Mouse (Mus musculus) left cerebral cortex, postnatal 25 days (tissue): ENCODE data around the gene Olfr596. TPM values are rescaled to one million over a fixed set of nuclear protein-coding genes. Genes with fewer than 3 reads are reported as not detected.
"Not testable (repeated sequence)": the region's sequence is repeated elsewhere in the genome, so short reads cannot be mapped to it uniquely, and the experiment has no call there.

Experiments used
- DNase-seq, 2 experiments: peaks; one replicate each; pipeline ENCODE4 v3.0.0; 2022; ENCODE audit warnings: low spot score in 2 of 2, mixed read lengths in 1 of 2
- intact Hi-C: fragments of 180-260 bp; cut with DNase I; formaldehyde crosslinking; loops from one replicate; pipeline ENCODE4 v1.15.1; 2025
- microRNA-seq, 2 experiments: library from miRNA; unstranded; fragments of <30 nt; microRNA quantifications; one replicate each; pipeline ENCODE4 v1.2.0; 2022
- total RNA-seq, 2 experiments: library from RNA; stranded (reverse); gene quantifications; 2 replicates each; pipeline ENCODE4 v1.2.3; 2021

The Olfr596 gene
- not detected for total RNA-seq

GRCm38 (mm10) chr7:103305348-103305747 is at the start of gene Olfr596:
Olfr596 (plus strand) TSS chr7:103305648.
- DNase-seq, intact Hi-C loops: not testable (repeated sequence)

- intact Hi-C loops, DNase-seq: not testable (repeated sequence)
Measured at GRCm38 (mm10) chr7:103316015-103316414, 10.6 kb downstream of the Olfr596 start, which contains the start of gene Olfr597. Olfr597 (plus strand) TSS chr7:103316315.

- DNase-seq = no peak
Measured at GRCm38 (mm10) chr7:103323268-103323667, 17.8 kb downstream of the Olfr596 start, which contains the start of gene Olfr598. Olfr598 (plus strand) TSS chr7:103323568.

GRCm38 (mm10) chr7:103335617-103336016 is 30.2 kb downstream of the Olfr596 start, which contains the start of gene Olfr599:
Olfr599 (plus strand) TSS chr7:103335917.
- intact Hi-C loops = no loop called here
- no peak for DNase-seq

More at GRCm38 (mm10) chr7:103323268-103323667, 17.8 kb downstream of the Olfr596 start, which contains the start of gene Olfr598:
- intact Hi-C loops = no loop called here

- intact Hi-C loops = no loop called here
- no peak for DNase-seq
Measured at GRCm38 (mm10) chr7:103349569-103349968, 44.1 kb downstream of the Olfr596 start, which contains the start of gene Olfr600. Olfr600 (minus strand) TSS chr7:103349669.

Small RNA genes lying within 50 kb of the gene (microRNA-seq; reads per million reads assigned to microRNA genes)
- gene Gm23550 (0 reads per million in 2 experiments), gene Gm25171 (0 reads per million in 2 experiments)

Other genes with a start within 250 kb of the Olfr596 start
- not detected for gene Olfr584, start 223.8 kb upstream of the Olfr596 start, total RNA-seq
- gene Olfr585, start 207.9 kb upstream of the Olfr596 start, total RNA-seq = not detected
- not detected for gene Olfr586, start 180.0 kb upstream of the Olfr596 start, total RNA-seq
- not detected for gene Olfr588-ps1, start 164.8 kb upstream of the Olfr596 start, total RNA-seq
- gene Olfr589, start 149.3 kb upstream of the Olfr596 start, total RNA-seq = not detected
- gene Olfr591, start 127.3 kb upstream of the Olfr596 start, total RNA-seq = not detected
- gene Olfr592, start 120.8 kb upstream of the Olfr596 start, total RNA-seq = not detected
- not detected for gene Olfr593, start 93.8 kb upstream of the Olfr596 start, total RNA-seq
- not detected for gene Olfr594, start 88.7 kb upstream of the Olfr596 start, total RNA-seq
- gene Usp17ld, start 53.1 kb upstream of the Olfr596 start, total RNA-seq = not detected
- gene Olfr597, start 10.7 kb downstream of the Olfr596 start, total RNA-seq = not detected
- not detected for gene Olfr598, start 17.9 kb downstream of the Olfr596 start, total RNA-seq
- gene Olfr599, start 30.3 kb downstream of the Olfr596 start, total RNA-seq = not detected
- not detected for gene Olfr600, start 44.0 kb downstream of the Olfr596 start, total RNA-seq
- gene Olfr601, start 57.0 kb downstream of the Olfr596 start, total RNA-seq = not detected
- gene Olfr603, start 80.5 kb downstream of the Olfr596 start, total RNA-seq = not detected
- not detected for gene Usp17lc, start 109.4 kb downstream of the Olfr596 start, total RNA-seq
- not detected for gene Olfr605, start 139.8 kb downstream of the Olfr596 start, total RNA-seq
- gene Olfr606, start 143.4 kb downstream of the Olfr596 start, total RNA-seq = not detected
- gene Olfr607, start 158.5 kb downstream of the Olfr596 start, total RNA-seq = not detected
- not detected for gene Olfr608, start 164.2 kb downstream of the Olfr596 start, total RNA-seq
- gene Olfr609, start 192.4 kb downstream of the Olfr596 start, total RNA-seq = not detected
- not detected for gene Olfr610, start 206.5 kb downstream of the Olfr596 start, total RNA-seq
- gene Olfr611, start 215.2 kb downstream of the Olfr596 start, total RNA-seq = not detected
- not detected for gene Olfr612, start 237.1 kb downstream of the Olfr596 start, total RNA-seq
- not detected for gene Olfr613, start 242.4 kb downstream of the Olfr596 start, total RNA-seq